ENCODE assay signal across 10 mouse cellular contexts in genomic region chr17:50851382-50851781, GRCm38 (mm10).
A peak's percentile ranks its signal among the peaks of the same experiment; 100 is the strongest.
DNase-seq lines count a peak whose midpoint lies in the region.
"Had no signal": no experiment of that assay in that cellular context is flagged by ENCODE, and none has a peak within 500 bp of the region (broad histone marks: within the 10 kb centered on the region; RNA-seq: fewer than 3 reads in every experiment).

No protein-coding gene starts in this region.

- intact Hi-C loops in heart, postnatal 14 days (cut with DNase I) = no loop called here

- DNase-seq in cerebellum, postnatal 10 days = peak; percentile 76 to 80
- no peak for DNase-seq in cerebellum, adult 9-11 months
- peak; percentile 10 for DNase-seq in 3T3-L1 (ENCODE audit: low read depth, low spot score)
- peak; percentile 21 for DNase-seq in fat pad, adult 2 months (ENCODE audit: extremely low read depth, low read depth, low spot score)
- DNase-seq in layer of hippocampus, adult 9-11 months = peak; percentile 62
- DNase-seq in heart, postnatal 14 days = no peak
- DNase-seq in kidney, postnatal 14 days = no peak
- DNase-seq: heart, adult 11 months; heart, postnatal 4 days; right cerebral cortex, adult 18-20 months had no signal

Comparison
In these comparisons a context has a peak if more than half of its experiments do, and no peak if none do; other contexts are left out.
1. DNase-seq: peak in cerebellum, postnatal 10 days (2 of 2), 3T3-L1 (single experiment), fat pad, adult 2 months (single experiment) and layer of hippocampus, adult 9-11 months (single experiment); none in cerebellum, adult 9-11 months (single experiment), heart, postnatal 14 days (0 of 2) and kidney, postnatal 14 days (single experiment).